Mouse (Mus musculus) cortical plate, adult 2 months (tissue): ENCODE measurements at regions not wholly inside any gene's neighbourhood (a gene's known extent, or its start where the extent isn't known, plus 50 kb on each side); places are given as distances from the start of the nearest gene placed in this dataset.

Experiments
- CTCF ChIP-seq: fragments of 200-500 bp; IDR thresholded peaks from 2 replicates; pipeline ENCODE4 v1.5.1; 2011; ENCODE audit warnings: mild to moderate bottlenecking, control low read depth, low read length; ENCODE audit not compliant: insufficient read depth; ENCODE audit errors: extremely low read depth
- POLR2A ChIP-seq: fragments of 200-500 bp; IDR thresholded peaks from 2 replicates; pipeline ENCODE4 v1.6.1; 2011; ENCODE audit warnings: mild to moderate bottlenecking, low read length, control low read depth; ENCODE audit not compliant: insufficient read depth; ENCODE audit errors: extremely low read depth

- TF ChIP-seq POLR2A: no peak
- TF ChIP-seq CTCF: no peak
Observed at GRCm38 (mm10) chr4:47570846-47571245, 96.4 kb downstream of the Sec61b start.
